Mouse (Mus musculus): ENCODE data around the gene Hoxd4. TPM values are rescaled to one million over a fixed set of nuclear protein-coding genes. Genes with fewer than 3 reads are reported as not detected.

The Hoxd4 gene
- total RNA-seq, 2 experiments from 2014 or later, result 0.25 to 0.26 TPM

DNA sequence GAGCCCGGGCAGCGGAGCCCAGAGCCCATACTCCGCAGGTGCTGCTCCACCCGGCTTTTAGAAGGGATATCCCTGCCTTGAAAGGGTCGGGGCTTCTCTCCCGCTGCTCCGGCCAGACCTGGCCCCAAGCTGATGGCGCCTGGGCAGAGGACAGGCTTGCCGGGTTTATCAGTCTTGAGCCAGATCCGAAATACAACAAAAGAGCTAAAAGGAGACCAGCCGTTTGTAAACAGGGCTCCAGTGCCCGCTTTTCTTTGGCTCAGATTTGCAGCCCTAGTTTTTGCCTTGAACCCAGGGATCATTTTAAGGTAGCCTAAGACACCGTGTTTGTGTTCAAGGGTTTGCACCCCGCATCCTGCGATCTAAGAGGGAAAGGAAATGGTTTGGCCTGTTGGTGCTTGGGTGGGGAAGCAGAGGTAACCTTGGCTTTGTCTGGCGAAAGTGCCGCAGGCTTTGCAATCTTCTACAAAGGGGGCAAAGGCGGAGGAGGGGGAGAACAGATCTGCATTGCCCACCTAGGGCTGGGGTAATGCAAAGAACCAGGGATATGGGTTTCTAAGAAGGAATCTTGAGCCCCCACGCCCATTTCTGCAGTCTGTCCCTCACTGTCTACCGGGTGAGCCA is 18.8 kb upstream of the Hoxd4 start:
- DNase-seq, result no peak

DNA sequence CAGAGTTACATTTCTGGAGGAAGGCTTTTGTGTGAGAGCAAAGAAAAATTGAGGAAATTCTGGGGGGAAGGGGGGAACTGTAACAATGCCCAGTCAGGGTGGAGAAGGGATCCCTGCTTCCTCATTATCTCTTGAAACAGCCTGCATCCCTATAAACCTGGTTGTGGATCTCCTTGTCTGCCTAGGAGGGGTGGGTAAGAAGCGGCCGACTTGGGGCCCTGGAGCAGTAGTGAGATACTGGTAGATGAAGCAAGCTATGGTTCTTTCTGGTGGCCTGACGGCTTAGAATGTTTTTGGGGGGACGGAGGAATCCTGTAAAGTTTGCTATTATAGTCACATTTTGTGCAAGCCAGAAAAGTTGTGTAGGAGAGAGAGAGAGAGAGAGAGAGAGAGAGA is 18.3 kb upstream of the Hoxd4 start:
- DNase-seq, result no peak

DNA sequence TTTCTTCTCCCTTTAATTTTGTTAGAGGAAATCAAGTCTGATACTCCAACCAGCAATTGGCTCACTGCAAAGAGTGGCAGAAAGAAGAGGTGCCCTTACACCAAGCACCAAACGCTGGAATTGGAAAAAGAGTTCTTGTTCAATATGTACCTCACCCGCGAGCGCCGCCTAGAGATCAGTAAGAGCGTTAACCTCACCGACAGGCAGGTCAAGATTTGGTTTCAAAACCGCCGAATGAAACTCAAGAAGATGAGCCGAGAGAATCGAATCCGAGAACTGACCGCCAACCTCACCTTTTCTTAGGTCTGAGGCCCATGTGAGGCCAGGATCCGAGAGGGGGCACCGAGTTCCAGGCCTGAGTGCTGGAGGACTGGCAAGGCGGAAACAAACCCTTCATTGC is 17.7 kb upstream of the Hoxd4 start:
- DNase-seq, result no peak

DNA sequence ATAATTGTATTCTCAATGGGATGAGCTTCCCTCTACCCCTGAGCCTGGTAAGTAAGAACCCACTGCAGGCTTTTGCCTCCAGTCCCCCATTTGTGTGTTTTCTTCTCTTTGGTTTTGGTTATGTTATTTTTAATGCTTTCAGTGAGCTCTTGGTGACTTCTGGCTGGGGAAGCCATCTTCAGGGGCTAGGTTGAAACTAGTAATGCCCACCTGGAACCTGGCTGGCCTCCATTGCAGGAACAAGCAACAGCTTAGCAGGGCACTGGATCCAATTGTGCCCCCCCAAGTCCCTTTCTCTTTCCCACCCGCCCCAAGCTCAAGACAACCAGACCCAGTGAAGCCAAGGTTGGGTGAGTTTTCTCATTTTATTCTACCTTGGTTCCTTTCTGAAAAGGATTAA is 16.3 kb upstream of the Hoxd4 start:
- no peak for DNase-seq

DNA sequence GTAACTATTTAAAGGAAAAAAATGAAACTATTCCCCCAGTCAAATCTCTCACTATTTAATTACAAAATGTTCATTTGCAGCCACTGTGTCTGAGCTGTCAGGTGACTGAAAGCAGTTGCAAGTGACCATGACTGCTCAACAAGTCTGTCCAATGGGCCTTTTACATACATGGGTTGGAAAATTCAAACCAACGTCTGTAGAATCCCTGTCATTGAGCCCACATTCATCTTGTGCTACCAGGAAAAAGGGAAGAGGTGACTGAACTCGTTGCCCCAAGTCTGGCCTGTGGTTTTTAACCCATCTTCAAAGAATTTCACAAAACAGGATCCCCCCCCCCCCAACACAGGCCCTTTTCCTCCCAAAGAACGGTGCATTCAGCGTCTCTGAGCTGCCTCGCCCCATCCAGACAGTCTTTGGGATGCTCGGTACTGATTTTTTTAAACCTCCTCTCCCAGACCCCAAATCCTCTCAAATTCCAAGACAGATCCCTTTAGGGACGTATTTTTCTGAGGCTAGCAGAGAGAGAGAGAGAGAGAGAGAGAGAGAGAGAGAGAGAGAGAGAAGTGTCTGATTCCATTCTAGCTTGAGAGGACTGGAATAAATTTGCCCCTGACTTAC is 15.8 kb upstream of the Hoxd4 start:
- DNase-seq, result no peak

DNA sequence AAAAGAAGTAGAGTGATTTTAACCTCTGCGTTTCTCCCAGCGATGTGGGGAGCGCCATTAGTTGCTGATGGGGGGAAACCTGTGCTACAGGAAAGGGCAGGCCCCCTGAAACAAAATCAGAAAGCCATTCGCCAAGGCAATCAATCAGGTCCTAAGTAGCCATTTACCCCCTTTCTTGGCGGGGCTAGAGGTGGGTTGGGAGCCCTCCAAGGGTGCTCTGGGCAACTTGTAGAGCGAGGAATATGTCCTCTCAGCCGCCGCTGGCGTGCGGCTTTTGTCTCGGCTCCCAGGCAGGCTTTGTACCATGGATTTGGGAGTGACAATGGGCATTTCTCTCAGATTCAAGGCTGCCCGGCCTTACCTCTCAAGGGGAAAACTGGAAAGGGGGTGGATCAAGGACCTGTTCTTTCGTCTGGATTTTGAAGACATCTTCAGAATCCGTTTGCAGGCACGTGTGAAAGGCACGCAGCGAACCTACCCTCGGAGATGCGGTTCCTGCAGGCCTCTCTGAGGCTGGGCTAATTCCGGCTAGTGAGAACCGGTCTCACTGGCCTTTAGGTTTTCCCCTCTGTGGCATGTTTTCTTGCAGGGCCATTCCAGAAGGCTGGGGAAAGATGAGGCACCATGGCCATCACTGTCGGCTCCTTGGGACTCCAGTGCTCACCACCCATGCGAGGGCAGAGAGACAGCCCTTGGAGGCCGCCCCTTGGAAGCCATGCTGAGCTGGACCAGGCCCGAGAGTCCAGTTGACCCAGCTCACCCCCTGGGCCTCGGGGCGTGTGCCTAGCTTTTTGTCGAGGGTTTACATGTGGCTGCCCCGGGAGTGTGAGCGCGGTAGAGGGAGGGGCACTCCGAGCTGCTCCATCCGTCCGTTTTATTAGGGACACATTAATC is 15.0 kb upstream of the Hoxd4 start:
- no peak for DNase-seq

DNA sequence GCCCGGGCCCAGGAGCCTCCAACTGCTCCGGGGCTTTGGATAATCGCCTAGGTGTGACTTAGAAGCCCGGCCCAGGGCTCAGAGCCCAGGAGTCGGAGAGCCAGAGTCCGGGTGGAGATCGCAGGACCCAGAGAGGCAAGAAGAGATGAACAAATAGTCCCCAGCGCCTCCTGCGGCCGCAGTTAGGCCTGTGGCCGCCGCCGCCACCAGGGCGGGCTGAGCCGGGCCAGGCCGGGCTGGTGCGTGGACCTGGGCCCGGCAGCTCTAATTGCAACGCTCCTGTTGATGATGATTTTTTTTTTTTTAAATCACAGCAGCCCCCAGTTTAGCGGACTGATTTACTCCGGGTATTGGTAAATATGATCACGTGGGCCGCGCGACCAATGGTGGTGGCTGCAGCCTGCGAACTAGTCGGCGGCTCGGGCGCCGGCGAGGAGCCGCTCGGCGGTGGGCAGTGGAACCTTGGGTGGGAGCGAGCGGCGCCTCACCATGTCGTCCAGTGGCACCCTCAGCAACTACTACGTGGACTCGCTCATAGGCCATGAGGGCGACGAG is 14.1 kb upstream of the Hoxd4 start, which contains the start of gene Hoxd9:
Gene Hoxd9 (plus strand): TSS at position 161 of the 555 bp plus-strand sequence.
- peak in 1 of 2 experiments; percentile 50 for DNase-seq

DNA sequence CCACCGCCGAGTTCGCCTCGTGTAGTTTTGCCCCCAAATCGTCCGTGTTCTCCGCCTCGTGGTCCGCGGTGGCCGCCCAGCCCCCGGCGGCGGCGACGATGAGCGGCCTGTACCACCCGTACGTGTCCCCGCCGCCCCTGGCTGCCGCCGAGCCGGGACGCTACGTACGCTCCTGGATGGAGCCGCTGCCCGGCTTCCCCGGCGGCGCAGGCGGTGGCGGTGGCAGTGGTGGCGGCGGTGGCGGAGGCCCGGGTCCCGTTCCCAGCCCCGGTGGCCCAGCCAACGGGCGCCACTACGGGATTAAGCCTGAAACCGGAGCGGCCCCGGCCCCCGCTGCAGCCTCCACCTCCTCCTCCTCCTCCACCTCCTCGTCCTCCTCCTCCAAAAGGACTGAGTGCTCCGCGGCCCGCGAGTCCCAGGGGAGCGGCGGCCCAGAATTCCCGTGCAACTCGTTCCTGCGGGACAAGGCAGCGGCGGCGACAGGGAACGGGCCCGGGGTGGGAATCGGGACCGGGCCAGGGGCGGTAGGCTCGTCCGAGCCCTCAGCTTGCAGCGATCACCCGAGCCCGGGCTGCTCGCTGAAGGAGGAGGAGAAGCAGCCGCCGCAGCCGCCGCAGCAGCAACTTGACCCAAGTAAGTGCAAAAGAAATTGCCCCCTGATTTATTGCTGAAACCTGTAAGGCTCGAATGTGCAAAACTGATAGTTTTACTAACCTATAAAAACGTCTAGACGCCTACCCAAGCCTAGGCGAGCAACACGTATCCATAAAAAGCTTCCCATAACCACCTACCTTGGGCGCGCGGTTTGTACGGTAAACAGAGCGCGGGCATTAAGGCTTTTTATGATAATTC is 13.3 kb upstream of the Hoxd4 start:
- peak in 1 of 2 experiments; percentile 40 for DNase-seq

DNA sequence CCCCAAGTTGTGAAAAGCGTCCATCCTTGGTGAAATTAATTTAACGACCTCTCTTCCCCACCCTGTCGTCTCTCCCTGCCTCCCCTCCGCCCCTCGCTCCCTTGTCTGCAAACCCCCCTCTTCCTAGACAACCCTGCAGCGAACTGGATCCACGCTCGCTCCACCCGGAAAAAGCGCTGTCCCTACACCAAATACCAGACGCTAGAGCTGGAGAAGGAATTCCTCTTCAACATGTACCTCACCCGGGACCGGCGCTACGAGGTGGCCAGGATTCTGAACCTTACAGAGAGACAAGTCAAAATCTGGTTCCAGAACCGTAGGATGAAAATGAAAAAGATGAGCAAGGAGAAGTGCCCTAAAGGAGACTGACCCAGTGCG is 12.7 kb upstream of the Hoxd4 start:
- DNase-seq, result peak in 1 of 2 experiments; percentile 36

DNA sequence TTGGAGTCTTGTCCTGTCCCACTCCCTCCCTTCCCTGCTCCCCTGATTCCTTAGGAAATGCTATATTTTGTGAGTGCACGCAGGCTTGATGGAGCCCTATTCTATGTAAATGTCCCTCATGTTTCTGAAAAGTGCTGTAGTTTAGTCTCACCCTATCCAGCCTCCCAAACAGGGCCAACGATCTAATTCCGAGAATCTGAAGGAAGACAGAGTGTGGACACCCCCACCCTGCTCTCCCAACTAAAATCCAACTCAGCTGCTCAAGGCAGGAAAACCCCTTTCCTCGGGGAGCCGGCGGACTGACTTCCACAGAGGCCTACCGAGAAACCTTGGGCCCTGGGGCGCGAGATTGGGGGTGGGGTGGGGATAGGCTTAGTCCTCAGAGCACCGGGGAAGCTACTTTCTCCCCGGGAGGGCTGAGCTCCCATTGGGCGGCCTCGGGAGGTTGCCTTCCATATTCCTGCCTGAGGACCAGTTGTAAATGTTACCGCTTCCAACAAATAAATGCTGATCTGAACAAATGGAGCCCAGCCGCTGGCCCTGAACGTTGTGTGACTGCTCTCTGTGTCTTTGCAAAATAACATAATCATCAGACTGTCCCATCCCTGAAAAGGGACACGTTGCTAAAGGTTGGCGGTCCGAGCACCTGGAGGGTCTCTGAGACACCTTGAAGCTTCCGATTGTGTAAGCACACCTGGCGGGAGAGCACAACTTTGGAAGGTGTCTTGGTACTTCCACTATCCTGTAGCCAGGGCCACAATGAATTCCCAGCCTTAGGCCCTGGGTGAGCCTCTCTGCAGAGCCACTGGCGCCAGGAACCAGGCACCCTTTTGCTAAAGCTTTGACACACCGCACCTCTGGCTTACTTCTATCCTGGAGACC is 11.8 kb upstream of the Hoxd4 start:
- DNase-seq, result peak in 1 of 2 experiments; percentile 16

DNA sequence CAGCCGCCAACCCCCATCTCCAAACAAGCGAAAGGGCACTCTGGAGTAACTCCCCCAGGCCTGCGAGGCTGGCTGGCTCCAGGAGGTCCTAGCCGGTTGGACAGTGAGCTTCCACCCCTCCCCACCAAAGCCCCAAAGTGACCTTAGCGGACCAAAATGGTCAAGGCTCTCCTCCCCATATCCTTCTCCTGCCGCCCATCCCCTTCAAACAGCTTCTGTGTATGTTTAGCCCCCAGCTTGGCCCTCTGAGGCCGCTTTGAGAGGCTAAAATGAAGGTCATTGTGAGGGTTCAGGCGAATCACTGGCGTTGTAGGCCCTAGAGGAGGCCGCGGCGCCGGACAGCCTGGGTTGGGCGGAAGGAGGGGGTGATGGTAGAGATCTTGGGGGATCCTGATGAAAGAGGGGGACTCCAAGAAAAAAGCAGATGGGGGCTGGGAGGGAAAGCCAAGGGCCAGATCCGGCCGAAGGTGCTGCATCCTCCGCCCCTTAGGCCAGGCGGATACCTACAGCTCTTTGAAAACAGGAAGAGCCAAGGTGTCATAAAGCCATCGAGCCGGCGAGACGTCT is 11.1 kb upstream of the Hoxd4 start:
- no peak for DNase-seq

DNA sequence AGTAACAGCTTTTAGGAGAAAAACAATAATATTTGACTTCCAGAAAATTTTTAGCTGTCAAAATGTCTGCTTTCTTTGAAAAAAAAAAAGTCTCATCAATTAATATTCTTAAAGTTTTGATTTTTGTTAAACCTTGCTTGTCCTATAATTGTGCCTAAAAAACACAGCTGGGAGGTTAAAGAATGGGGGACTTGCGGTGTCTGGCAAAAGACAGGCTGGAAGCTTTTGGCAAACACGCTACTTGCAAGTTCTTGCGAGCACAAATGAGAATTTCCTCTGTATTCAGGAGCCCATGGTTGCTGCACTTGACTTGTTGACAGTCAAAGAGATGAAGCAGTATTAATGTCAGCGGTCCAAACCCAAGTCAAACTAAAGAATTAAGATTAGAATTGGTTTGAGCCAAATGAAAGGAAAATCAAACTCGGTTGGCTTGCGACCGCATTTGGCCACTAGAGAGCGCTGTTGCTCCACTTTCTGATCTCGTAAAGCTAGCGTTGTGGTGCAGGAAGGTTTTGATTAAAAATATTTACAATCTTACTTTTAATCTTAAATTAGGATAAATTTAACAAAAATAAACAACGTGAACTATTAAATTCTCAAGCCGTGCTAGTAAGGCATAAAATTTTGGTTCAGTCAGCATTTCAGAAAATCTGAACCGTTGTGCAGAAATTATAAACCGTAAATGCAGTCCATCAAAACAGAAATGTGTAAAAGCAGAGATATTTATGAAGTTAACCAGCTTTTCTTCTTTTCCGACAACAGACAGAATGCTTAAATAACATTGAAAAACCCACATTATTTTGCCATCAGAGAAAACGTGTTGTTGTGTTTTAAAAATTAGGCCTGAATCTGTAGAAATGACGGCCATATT is 9.5 kb upstream of the Hoxd4 start:
- DNase-seq, result peak; percentile 67 to 91

DNA sequence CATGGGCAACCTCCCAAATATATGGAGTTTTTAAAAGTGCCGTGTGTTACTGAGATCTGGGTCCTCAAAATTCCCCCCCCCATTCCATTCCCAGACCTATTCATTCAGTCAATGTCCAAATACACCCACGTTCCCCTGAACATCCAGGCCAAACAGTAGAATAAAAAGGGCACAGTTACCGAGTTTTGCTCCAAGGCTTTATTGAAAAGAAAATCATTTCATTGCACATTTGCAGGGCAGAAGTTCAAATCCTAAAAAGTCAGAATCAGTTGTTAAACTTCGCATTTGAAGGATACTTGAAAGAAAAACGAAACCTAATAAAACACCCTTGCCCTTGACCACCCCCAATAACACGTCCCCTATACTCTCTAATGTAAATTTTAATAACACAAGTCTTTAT is 8.9 kb upstream of the Hoxd4 start:
- DNase-seq, result no peak

DNA sequence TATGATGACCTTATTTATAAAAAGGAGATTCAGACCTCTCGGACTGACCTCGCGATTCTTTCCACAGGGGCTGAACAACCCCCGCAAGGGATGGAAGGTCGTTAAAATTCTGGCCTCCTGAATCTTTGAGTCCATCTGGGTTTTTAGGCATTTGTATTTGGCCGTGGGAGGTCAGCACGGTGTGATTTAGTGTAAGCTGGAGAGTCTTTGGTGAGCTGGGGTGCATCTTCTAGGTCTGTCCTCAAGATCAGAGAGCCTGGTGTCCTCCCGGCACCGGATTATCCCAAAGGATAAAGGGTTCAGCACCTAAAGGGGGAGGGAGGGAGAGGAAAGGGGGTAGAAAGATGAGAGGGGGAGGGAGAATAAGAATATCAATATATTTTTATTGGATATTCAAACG is 8.4 kb upstream of the Hoxd4 start:
- no peak for DNase-seq

DNA sequence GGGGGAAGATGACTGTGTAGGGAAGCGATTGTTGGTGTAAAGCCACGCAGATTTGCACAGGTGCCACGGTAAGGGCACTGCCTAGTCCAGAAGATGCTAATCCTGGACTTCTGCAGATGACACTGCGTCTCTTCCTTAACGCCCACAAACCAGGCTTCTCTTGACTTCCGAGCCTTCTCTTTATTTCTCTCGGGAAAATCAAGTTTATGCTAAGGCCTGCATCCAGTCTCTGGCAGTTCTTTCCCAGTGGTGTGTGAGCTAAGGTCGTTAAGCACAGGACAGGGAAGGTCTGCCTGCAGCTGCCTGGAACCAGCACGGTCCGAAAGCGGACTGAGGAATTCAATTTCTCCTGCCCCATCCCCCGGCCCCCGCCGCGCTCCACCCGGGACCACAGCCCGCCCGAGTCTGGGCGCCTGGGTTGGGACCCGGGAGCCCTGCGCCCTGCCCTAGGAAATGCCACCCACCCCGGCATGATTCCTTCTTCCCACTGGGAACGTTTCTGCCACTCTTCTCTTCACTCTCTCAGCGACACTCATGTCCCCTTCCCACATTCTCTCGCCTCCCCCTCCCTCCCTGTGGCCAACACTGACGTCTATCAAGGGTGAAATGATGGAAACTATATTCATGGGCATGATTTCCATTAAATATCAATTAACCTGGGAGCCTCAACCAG is 7.9 kb upstream of the Hoxd4 start:
- DNase-seq, result no peak

DNA sequence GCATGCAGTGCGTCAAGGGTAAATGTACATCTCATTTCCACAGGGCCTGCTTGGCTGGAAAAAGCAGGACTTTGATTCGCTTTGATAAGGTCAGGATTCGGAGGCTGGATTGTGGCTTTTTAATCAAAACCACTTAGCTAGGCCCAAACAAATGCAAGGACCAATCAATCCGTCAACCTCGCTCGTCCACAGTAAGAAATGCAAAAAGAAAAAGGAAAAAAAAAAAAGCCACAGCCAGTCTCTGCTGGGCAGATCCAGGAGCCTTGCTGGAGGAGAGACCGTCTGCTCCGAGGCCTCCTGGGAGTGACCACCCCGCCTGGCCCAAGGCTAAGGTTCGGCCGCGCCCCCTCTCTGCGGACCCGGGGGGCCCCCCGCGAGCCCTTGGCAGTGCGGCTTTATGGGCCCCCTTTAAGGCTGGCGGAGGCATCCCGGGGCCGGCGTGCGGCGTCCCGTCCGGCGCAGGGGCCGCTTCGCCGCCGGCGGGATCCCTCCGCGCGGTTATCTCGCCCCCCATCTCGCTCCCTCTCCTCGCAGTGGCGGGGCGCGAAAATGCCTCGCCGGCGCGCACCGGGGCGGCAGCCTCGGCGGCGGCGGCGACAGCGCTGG is 7.2 kb upstream of the Hoxd4 start, which contains the start of gene Hoxd8:
Gene Hoxd8 (plus strand): TSS at position 223 of the 606 bp plus-strand sequence.
- DNase-seq, result peak in 1 of 2 experiments; percentile 41

DNA sequence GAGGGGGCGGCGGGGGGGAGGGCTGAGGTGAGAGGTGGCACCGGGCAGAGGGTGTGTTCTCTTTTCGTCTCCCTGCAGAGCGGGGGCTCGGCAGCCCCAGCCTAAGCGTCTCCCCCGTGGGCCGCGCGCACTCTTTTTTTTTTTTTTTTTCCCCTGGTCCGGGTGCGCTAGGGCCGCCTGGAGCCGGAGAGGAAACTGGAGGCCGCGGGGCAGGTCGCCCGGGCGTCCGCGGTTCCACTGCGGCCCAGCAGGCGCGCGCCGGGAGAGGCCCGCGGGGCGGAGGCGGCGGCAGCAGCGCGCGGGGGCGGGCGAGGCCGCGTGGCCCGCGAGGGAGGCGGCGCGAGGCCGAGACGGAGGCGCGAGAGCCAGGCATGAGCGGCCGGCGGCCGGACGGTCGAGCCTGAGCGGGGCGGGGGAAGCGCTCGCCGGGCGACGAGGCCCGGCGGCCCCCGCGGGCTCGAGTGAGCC is 6.7 kb upstream of the Hoxd4 start:
- no peak for DNase-seq

DNA sequence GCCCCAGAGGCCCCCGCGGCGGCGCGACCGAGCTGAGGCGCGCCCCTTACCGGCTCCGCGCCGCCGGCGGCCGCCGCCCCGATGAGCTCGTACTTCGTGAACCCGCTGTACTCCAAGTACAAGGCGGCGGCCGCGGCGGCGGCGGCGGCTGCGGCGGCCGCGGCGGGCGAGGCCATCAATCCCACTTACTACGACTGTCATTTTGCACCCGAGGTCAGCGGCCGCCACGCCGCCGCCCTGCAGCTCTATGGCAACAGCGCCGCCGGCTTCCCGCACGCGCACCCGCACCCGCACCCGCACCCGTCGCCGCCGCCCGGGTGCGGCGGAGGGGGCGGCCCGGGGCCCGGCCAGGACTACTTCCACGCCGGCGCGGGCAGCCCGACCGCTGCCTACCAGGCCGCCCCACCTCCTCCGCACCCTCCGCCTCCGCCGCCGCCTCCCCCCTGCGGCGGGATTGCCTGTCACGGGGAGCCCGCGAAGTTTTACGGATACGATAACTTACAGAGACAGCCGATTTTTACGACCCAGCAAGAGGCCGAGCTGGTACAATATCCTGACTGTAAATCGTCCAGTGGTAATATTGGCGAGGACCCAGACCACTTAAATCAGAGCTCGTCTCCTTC is 6.2 kb upstream of the Hoxd4 start:
- DNase-seq, result no peak
